Mouse (Mus musculus) forebrain, embryonic 11.5 days (tissue): Measurements from ENCODE around the gene Sh3glb1. TPM values are rescaled to one million over a fixed set of nuclear protein-coding genes. Genes with fewer than 3 reads are reported as not detected.
A peak's percentile ranks its signal among the peaks of the same experiment; 100 is the strongest.

Source experiments
- ATAC-seq: fragments of 200-750 bp; cut with Nextera tagmentation; replicated peaks from 2 replicates; pipeline ENCODE4 v1.8.0; 2017; ENCODE audit warnings: moderate TSS enrichment; ENCODE audit not compliant: low FRiP score
- DNase-seq: peaks from one replicate; pipeline ENCODE4 v3.0.0-alpha.2; 2017; ENCODE audit warnings: low spot score
- H3K27ac ChIP-seq: fragments of 300-500 bp; sonication (generic); 2 replicates; pipeline ENCODE4 v1.5.1; 2014; ENCODE audit warnings: low read depth, low read length
- H3K27me3 ChIP-seq: fragments of 300-500 bp; sonication (generic); 2 replicates; pipeline ENCODE4 v1.6.1; 2014; ENCODE audit warnings: mild to moderate bottlenecking, low read length, mixed read lengths; ENCODE audit not compliant: control insufficient read depth, insufficient read depth
- H3K36me3 ChIP-seq: fragments of 300-500 bp; sonication (generic); 2 replicates; pipeline ENCODE4 v1.6.1; 2014; ENCODE audit warnings: mild to moderate bottlenecking, low read length, moderate library complexity, mixed read lengths; ENCODE audit not compliant: control insufficient read depth, insufficient read depth
- H3K4me1 ChIP-seq: fragments of 300-500 bp; sonication (generic); replicated peaks from 2 replicates; pipeline ENCODE4 v1.6.1; 2014; ENCODE audit warnings: low read length, mixed read lengths; ENCODE audit not compliant: control insufficient read depth, insufficient read depth
- H3K4me2 ChIP-seq: fragments of 300-500 bp; sonication (generic); 2 replicates; pipeline ENCODE4 v1.6.1; 2014; ENCODE audit warnings: low read depth, mild to moderate bottlenecking, low read length, moderate library complexity, mixed read lengths; ENCODE audit not compliant: severe bottlenecking
- H3K4me3 ChIP-seq: fragments of 300-500 bp; sonication (generic); 2 replicates; pipeline ENCODE4 v1.5.1; 2014; ENCODE audit warnings: low read depth, low read length
- H3K9ac ChIP-seq: fragments of 300-500 bp; sonication (generic); 2 replicates; pipeline ENCODE4 v1.6.1; 2014; ENCODE audit warnings: low read length
- H3K9me3 ChIP-seq: fragments of 300-500 bp; sonication (generic); 2 replicates; pipeline ENCODE4 v1.6.1; 2016; ENCODE audit warnings: low read length, mixed read lengths; ENCODE audit not compliant: control insufficient read depth
- WGBS: fragments of 180-500 bp; shearing (Covaris S2); extraction: QIAGEN DNeasy Blood & Tissue Kit; methylation state at CpG from one replicate; pipeline ENCODE4 v1.1.7; 2014; 5-methylcytosine and 5-hydroxymethylcytosine counted together
- polyA plus RNA-seq: library from polyadenylated mRNA; unstranded; fragments of >200 nt; fragmentation: Nextera tagmentation; extraction: Ambion mirVana; gene quantifications from 2 replicates; pipeline ENCODE4 v1.2.1, GENCODE M21; 2014

The Sh3glb1 gene
- polyA plus RNA-seq, 1 experiment from 2014 or later: 82.3 TPM

DNA sequence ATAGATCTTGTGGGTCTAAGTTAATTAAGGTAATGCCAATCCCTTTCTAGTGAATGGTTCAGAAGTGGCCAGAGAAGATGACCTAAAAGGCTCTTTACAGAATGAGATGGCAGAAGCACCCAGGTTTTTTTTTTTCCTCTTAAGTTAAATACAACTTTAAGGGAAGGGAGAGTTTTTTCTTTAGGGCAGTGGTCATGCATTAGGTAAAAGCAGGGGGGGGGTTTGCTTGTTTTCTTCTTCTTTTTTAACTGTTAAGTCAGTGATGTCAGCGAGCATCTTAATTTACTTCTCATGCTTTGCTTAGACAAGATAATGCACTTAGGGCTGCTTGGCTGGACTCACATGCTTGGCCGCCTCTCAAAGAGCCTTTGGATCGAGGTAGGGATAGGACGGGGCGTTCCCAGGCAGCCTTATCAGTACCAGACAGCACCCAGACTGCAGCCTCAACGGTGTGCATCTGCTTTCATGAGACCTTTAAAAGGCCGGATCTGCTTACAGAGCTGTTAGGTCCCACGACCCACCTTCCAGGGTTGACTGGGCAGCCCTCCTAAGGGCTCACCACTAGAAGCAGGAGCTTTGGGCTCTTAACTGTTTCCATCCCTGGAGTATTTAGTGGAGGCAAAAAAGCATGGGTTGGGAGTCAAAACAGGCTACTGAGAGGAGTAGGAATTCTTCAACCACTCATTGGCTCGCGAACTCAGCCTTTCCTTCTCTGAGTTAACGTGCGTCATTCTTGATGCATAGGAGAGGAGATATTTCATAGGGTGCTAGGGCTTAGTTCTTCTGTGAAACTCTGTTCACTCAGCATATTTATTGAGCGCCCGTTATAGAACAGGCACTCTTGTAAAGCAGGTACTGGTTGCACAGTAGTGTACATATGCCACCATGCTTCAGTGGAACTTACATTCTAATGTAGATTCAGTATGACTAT lies 49.9 kb downstream of the Sh3glb1 start:
- Histone ChIP-seq H3K27ac (no peak overlapping the region), H3K4me3 (no peak overlapping the region), H3K36me3 (no peaks in the 10 kb centered on the region), H3K4me1 (no peaks in the 10 kb centered on the region), H3K9ac (no peak overlapping the region), H3K27me3 (no peaks in the 10 kb centered on the region), H3K4me2 (no peak overlapping the region), H3K9me3 (no peaks in the 10 kb centered on the region)
- 51% methylated on average over 14 of the region's 14 CpGs for WGBS
- ATAC-seq (0 out of 2 replicates have a peak, but pooled peaks have one; percentile 27), DNase-seq (no peak)

DNA sequence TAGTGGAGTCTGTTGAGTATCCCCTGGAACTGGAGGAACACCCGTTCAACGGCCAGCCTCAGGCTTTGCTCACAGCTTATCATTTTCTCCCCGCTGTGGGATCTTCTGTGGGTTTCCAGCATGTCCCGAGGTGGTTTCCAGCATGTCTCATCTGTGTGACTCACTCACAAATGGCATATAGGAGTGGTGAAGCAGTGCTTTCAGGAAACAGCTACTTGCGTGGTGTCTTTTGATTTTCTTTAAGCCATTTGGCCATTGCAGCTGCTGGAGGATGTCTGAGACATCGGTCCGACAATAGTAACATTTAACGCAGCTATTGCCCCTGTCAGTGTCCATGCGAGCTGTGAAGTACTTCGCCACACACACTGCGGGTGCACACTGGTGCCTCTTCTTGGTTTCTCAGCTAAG lies 50.7 kb downstream of the Sh3glb1 start:
- Histone ChIP-seq H3K9me3 (no peaks in the 10 kb centered on the region), H3K27ac (no peak overlapping the region), H3K4me1 (no peaks in the 10 kb centered on the region), H3K4me3 (no peak overlapping the region), H3K27me3 (no peaks in the 10 kb centered on the region), H3K9ac (no peak overlapping the region), H3K36me3 (no peaks in the 10 kb centered on the region), H3K4me2 (no peak overlapping the region)
- WGBS: 76% methylated on average over 11 of the region's 11 CpGs
- DNase-seq (no peak), ATAC-seq (no peak)

DNA sequence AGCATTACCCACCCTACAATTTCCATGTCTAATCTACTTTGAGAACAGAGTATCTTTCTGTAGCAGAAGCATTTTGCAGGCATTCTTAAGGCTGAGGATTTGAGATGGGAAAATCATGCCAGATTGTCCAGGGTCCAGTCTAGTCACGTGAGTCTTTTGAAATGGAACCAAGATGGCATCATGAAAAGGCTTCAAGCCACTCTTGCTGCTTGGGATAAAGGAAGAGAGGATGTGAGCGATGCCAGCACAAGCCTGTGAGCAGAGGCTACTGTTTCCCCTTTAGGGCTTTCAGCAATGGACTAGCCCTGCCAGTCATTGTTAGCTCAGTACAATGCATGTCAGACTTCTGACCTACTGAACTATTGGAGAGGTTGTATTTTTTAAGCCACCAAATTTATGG lies 51.2 kb downstream of the Sh3glb1 start:
- Histone ChIP-seq H3K4me2 (no peak overlapping the region), H3K27ac (no peak overlapping the region), H3K4me3 (no peak overlapping the region), H3K36me3 (no peaks in the 10 kb centered on the region), H3K27me3 (no peaks in the 10 kb centered on the region), H3K9me3 (no peaks in the 10 kb centered on the region), H3K9ac (no peak overlapping the region), H3K4me1 (no peaks in the 10 kb centered on the region)
- DNase-seq: no peak
- 48% methylated on average over 2 of the region's 2 CpGs for WGBS
- ATAC-seq: no peak

DNA sequence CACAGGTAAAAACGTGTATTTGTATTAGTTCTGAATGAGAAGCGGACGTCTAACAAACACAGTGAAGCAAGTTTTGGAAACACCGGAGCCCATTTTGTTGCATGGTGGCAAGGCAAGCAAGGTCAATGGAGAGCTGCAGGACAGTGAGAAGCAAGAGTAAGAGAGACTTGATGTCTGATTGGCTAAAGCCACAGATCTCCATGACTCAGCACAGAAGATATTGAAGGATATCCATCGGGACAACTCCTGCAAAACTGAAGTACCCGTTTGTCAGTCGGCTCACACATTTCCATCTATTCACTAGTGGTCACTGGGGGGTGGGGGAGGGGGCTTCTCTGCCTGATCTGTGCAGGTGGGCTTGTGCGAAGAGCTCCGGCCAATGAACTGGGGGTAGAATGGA lies 52.1 kb downstream of the Sh3glb1 start:
- ATAC-seq: no peak
- WGBS: 89% methylated on average over 9 of the region's 9 CpGs
- no peak overlapping the region for H3K9ac ChIP-seq

DNA sequence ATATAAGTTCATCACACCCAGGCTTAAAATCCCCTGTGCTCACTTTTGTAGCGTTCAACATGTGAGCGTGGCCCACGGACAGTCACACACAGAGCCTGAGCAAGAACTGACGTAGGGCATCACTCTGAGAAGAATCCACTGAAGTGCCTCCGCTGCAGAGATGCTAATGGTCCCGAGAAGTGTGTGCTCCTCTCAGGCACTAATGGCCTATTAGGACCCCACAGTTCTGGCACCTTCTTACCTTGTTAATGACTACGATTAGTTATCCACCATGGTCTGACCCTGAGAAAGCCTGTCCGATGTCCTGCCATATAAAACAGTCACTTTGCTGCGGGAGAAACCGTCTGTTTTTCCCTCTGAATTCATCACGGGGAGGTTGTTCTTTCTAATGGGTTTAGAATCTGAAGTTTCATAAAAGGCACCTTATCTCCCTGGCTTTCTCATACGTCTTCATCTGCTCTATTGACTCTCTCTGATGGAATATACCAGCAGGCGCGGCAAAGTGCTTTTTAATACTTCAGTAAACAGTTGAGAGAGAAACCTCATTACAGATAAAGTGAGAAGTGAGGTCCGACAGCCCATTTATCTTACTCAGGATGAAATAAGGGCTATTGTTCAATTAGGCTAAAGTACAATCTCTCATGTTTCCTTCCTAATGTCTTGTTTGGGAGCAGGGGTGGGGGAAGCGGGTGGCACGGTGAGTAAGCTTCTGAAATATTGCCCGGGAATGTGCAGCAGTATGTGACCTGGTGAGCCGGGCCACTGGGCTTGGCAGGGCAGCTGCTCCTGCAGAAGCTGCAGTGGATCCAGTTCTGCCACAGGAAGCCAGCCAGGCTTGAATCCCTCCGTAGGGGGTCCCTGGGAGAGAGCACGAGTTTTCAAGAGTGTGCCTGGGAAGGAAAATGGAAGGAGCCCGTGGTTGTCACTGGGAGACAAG lies 55.5 kb downstream of the Sh3glb1 start:
- no peak for DNase-seq
- no peak overlapping the region for H3K4me2 ChIP-seq
- H3K4me3 ChIP-seq: no peak overlapping the region
- no peak for ATAC-seq
- H3K9ac ChIP-seq: no peak overlapping the region
- no peak overlapping the region for H3K27ac ChIP-seq
- WGBS: 66% methylated on average over 22 of the region's 22 CpGs
- no peaks in the 10 kb centered on the region for H3K27me3 ChIP-seq
- no peaks in the 10 kb centered on the region for H3K9me3 ChIP-seq
- no peaks in the 10 kb centered on the region for H3K4me1 ChIP-seq
- H3K36me3 ChIP-seq: no peaks in the 10 kb centered on the region

More for the DNA sequence above, 52.1 kb downstream of the Sh3glb1 start:
- Histone ChIP-seq H3K36me3 (no peaks in the 10 kb centered on the region), H3K4me3 (no peak overlapping the region), H3K27me3 (no peaks in the 10 kb centered on the region), H3K4me2 (no peak overlapping the region), H3K27ac (no peak overlapping the region), H3K9me3 (no peaks in the 10 kb centered on the region), H3K4me1 (no peaks in the 10 kb centered on the region)
- DNase-seq: no peak

DNA sequence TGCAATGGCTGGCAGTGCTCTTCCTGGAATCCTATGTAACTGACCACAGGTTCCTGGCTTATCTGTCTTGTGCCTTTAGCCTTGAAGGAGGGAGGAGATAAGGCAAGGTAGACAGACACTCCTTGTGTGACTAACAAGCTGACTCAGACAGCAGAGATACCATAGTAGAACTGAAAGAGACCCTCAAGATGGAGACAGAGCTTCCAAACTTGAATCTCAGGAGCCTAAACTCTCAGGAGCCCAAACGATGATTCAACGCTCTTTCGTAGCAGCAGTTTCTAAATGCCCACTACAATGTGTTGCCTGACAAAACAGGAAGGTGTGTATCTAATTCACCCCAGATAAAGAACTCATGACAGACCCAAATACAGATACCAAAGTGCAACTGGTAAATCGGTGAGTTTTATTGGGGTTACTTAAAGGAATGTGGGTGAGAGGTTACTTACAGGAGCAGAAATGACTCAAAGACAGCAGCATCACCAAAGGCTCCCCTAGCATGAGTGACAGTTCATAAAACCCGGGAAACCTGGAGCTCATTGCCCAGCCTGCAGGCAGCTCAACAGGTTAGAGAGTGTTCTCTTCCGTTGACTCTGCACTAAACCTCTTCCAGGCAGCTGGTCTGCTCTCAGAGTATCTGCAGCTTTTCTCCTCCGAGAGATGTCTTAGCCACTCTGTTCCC lies 56.6 kb downstream of the Sh3glb1 start:
- Histone ChIP-seq H3K36me3 (no peaks in the 10 kb centered on the region), H3K9ac (no peak overlapping the region), H3K27me3 (no peaks in the 10 kb centered on the region), H3K4me3 (no peak overlapping the region), H3K4me1 (no peaks in the 10 kb centered on the region), H3K4me2 (no peak overlapping the region), H3K9me3 (no peaks in the 10 kb centered on the region), H3K27ac (no peak overlapping the region)
- WGBS: 92% methylated on average over 7 of the region's 7 CpGs
- DNase-seq: no peak
- no peak for ATAC-seq

DNA sequence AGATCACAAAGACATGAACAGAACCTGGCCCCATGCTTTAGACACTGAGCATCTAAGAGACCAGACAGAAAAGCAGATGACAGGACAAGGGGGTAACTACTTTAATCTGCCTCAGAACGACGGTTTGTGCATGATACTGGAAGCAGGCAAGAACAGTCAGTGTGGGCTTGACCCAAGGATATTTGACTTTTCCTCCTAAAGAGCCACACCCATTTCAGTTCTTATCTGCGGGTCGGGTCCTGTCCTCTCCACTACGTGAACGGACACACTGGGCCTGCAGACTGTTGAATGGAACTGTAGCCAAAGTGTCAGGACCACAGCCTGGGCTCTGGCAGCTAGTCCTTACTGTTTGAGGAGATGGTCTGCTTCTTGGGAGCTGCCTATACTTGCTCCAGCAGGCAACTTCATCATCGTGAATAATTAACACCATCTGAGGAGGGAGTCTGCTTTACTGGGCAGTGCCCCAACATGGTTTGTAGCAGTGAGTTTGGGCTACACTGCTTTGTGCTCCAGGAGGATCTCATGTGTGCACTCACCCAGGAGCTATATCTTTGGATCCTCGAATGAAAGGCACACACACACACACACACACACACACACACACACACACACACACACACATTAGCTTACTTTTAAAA lies 57.8 kb downstream of the Sh3glb1 start:
- no peaks in the 10 kb centered on the region for H3K4me1 ChIP-seq
- no peaks in the 10 kb centered on the region for H3K9me3 ChIP-seq
- WGBS: 86% methylated on average over 8 of the region's 8 CpGs
- H3K27me3 ChIP-seq: no peaks in the 10 kb centered on the region
- H3K27ac ChIP-seq: no peak overlapping the region
- H3K36me3 ChIP-seq: no peaks in the 10 kb centered on the region
- no peak overlapping the region for H3K4me3 ChIP-seq
- H3K9ac ChIP-seq: no peak overlapping the region
- H3K4me2 ChIP-seq: no peak overlapping the region
- ATAC-seq (no peak), DNase-seq (no peak)

DNA sequence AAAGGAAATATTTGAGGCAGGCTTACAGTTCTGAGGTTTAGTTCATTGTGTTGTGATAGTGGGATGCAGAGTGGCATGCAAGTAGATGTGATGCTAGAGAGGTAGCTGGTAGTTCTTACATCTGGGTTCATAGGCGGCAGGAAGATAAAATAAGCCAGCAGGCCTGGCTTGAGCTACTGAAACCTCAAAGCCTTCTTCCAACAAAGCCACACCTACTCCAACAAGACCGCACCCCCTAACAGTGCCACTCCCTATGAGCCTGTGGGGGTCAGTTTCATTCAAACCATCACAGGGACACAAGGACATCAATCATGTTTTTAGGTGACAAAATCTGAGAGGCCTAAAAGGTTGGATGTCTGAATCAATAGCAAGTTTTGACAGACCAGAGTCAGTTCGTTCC lies 58.7 kb downstream of the Sh3glb1 start:
- WGBS: 89% methylated on average over 3 of the region's 3 CpGs
- DNase-seq (no peak), ATAC-seq (no peak)
- no peaks in the 10 kb centered on the region for H3K9me3 ChIP-seq
- no peaks in the 10 kb centered on the region for H3K36me3 ChIP-seq
- H3K4me3 ChIP-seq: no peak overlapping the region
- H3K27ac ChIP-seq: no peak overlapping the region
- no peak overlapping the region for H3K4me2 ChIP-seq
- no peak overlapping the region for H3K9ac ChIP-seq
- H3K4me1 ChIP-seq: no peaks in the 10 kb centered on the region
- no peaks in the 10 kb centered on the region for H3K27me3 ChIP-seq
